ENCODE assay signal across 9 mouse cellular contexts in the genomic region with DNA sequence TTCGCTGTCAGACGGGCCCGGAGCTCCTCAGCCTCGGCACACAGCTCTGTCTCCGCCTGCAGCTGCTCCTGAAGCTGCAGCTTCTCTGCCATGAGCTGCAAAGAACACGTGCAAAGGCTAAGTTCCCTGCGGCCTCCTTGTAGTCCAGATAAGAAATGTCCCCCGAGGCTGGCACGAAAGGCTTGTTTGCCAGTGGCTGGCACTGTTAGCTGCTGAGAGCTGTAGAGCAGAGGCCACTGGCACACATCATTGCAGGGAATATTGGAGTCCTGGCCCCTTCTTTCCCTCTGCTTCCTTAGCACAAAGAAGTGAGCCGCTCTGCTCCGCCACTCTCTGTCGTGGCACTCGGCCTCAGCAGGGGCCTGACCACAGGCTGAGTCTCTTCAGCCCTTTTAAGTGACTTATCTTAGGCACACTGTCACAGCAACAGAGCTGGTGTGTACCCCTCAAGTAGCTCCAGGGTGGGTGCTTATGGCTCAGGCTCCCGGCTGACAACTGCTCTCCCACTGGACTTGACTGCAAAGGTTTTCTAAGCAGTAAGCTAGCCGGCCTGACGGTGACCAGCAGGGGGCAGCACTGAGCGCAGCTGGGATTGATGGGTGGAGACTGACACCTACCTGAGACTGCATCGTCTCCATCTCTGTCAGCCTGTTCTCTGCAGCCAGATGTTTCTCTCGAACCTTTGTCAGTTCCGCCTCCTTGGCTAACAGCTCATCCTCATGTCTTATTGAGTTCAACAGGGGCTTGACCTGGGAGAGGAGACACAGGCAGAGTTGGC. TPM values are rescaled to one million over a fixed set of nuclear protein-coding genes. Genes with fewer than 3 reads are reported as not detected.
DNase-seq lines count a peak whose midpoint lies in the region; ATAC-seq and TF ChIP-seq lines count a peak whose summit lies in the region.
"Had no signal": no experiment of that assay in that cellular context is flagged by ENCODE, and none has a peak within 500 bp of the region (broad histone marks: within the 10 kb centered on the region; RNA-seq: fewer than 3 reads in every experiment).

No protein-coding gene starts in this region.

- H3K27me3 ChIP-seq in lung, embryonic 14.5 days (ENCODE audit: insufficient read depth, low read length): no peaks in the 10 kb centered on the region
- H3K27me3 ChIP-seq: heart, embryonic 15.5 days had no signal

- H3K9ac ChIP-seq in lung, embryonic 14.5 days: no peak overlapping the region
- H3K9ac ChIP-seq: heart, embryonic 15.5 days had no signal

- no peak overlapping the region for H3K4me3 ChIP-seq in lung, embryonic 14.5 days (ENCODE audit: low read depth, low read length)
- H3K4me3 ChIP-seq: heart, embryonic 15.5 days had no signal

- WGBS in lung, embryonic 14.5 days: 65% methylated on average over 20 of the region's 20 CpGs

- no peaks in the 10 kb centered on the region for H3K4me1 ChIP-seq in lung, embryonic 14.5 days (ENCODE audit: insufficient read depth)

- H3K9me3 ChIP-seq in lung, embryonic 14.5 days (ENCODE audit: low read depth, low read length): no peaks in the 10 kb centered on the region
- H3K9me3 ChIP-seq: heart, embryonic 15.5 days had no signal

- peaks cover 99% of the 10 kb centered on the region for H3K36me3 ChIP-seq in lung, embryonic 14.5 days (ENCODE audit: insufficient read depth)

- TF ChIP-seq CTCF in lung, embryonic 14.5 days (IDR thresholded peaks at IDR 0.05; ENCODE audit: low read depth): peak; percentile 99

- peak; percentile 73 to 76 for DNase-seq in gastrocnemius, postnatal 4 days (ENCODE audit: low spot score in 2 of 2)
- DNase-seq in kidney, postnatal 25 days: peak; percentile 80 to 87
- DNase-seq in lung, embryonic 14.5 days: peak; percentile 83
- DNase-seq in retina, postnatal 7 days (ENCODE audit: low read depth, low spot score): peak; percentile 71
- peak; percentile 63 for DNase-seq in urinary bladder, postnatal 10 days (ENCODE audit: low spot score)

- H3K4me2 ChIP-seq in lung, embryonic 14.5 days: no peak overlapping the region
- H3K4me2 ChIP-seq: heart, embryonic 15.5 days had no signal

- peak; percentile 62 for ATAC-seq in CD4-positive, CD25-positive, alpha-beta regulatory T cell, adult 4 months
- peak; percentile 50 for ATAC-seq in activated CD4-positive, CD25-positive, alpha-beta regulatory T cell, adult 4 months
- ATAC-seq in common myeloid progenitor, adult 5-6 weeks (replicated peaks; ENCODE audit: low read depth, poor library complexity, severe bottlenecking): 0 out of 2 replicates have a peak, but pooled peaks have one; percentile 30
- ATAC-seq in lung, embryonic 14.5 days (ENCODE audit: insufficient read depth): no peak

- no peak overlapping the region for H3K27ac ChIP-seq in lung, embryonic 14.5 days (ENCODE audit: low read depth)
- H3K27ac ChIP-seq: heart, embryonic 15.5 days had no signal

RNA-seq across cellular contexts. Expression of gene Apol8, which starts 18.6 kb away (rescaled TPM):
- not detected for polyA plus RNA-seq in CD4-positive, CD25-positive, alpha-beta regulatory T cell, adult 4 months (2017; shearing (Covaris generic))
- not detected for polyA plus RNA-seq in activated CD4-positive, CD25-positive, alpha-beta regulatory T cell, adult 4 months (2017; shearing (Covaris generic))
- total RNA-seq in common myeloid progenitor, adult 5-6 weeks (2017): 0.27 and 2.6 TPM in 2 replicates
- total RNA-seq in gastrocnemius, postnatal 4 days (2021): under 1 TPM in 1 of 2 experiments, not detected in 1; 0.21 TPM
- polyA plus RNA-seq in lung, embryonic 14.5 days (2014; fragmentation: Nextera tagmentation; extraction: Ambion mirVana): not detected in 2 replicates
- polyA plus RNA-seq: heart, embryonic 15.5 days had no signal

RNA-seq across cellular contexts. Expression of gene Apol9b, which starts 46.5 kb away (rescaled TPM):
- 10 to 100 TPM; 50.3 to 80.6 TPM for polyA plus RNA-seq in CD4-positive, CD25-positive, alpha-beta regulatory T cell, adult 4 months (2017; shearing (Covaris generic))
- 10 to 100 TPM; 43.8 to 61.2 TPM for polyA plus RNA-seq in activated CD4-positive, CD25-positive, alpha-beta regulatory T cell, adult 4 months (2017; shearing (Covaris generic))
- total RNA-seq in common myeloid progenitor, adult 5-6 weeks (2017): 0.23 TPM in 1 of 2 replicates, not detected in the other
- total RNA-seq in gastrocnemius, postnatal 4 days (2021): not detected
- not detected in 2 replicates for polyA plus RNA-seq in lung, embryonic 14.5 days (2014; fragmentation: Nextera tagmentation; extraction: Ambion mirVana)

Comparison
In these comparisons a context has a peak if more than half of its experiments do, and no peak if none do; other contexts are left out.
1. RNA of gene Apol9b, which starts 46.5 kb away (polyA plus RNA-seq): 50.3 to 80.6 TPM in CD4-positive, CD25-positive, alpha-beta regulatory T cell, adult 4 months and 43.8 to 61.2 TPM in activated CD4-positive, CD25-positive, alpha-beta regulatory T cell, adult 4 months; not detected in lung, embryonic 14.5 days; every median in the first group is over 10 times any median in the second.
2. Peak in every context shown above with its lines, with median percentiles within 50 percentile points of each other: DNase-seq.